11 mouse cellular contexts compared by ENCODE assay signal in genomic region chr19:5455568-5455967, GRCm38 (mm10). TPM values are rescaled to one million over a fixed set of nuclear protein-coding genes. Genes with fewer than 3 reads are reported as not detected.
A peak's percentile ranks its signal among the peaks of the same experiment; 100 is the strongest.
DNase-seq lines count a peak whose midpoint lies in the region; ATAC-seq and TF ChIP-seq lines count a peak whose summit lies in the region.
"Had no signal": no experiment of that assay in that cellular context is flagged by ENCODE, and none has a peak within 500 bp of the region (broad histone marks: within the 10 kb centered on the region; RNA-seq: fewer than 3 reads in every experiment).

No protein-coding gene starts in this region.

- peaks cover 35% of the 10 kb centered on the region for H3K4me1 ChIP-seq in heart, embryonic 12.5 days (replicated peaks)
- H3K4me1 ChIP-seq in hindbrain, embryonic 13.5 days (replicated peaks) = peaks cover 39% of the 10 kb centered on the region
- peaks cover 33% of the 10 kb centered on the region for H3K4me1 ChIP-seq in midbrain, embryonic 13.5 days (replicated peaks)

- peak overlapping the region; percentile 98 for H3K4me2 ChIP-seq in heart, embryonic 12.5 days
- H3K4me2 ChIP-seq in hindbrain, embryonic 13.5 days = peak overlapping the region; percentile 96
- H3K4me2 ChIP-seq in midbrain, embryonic 13.5 days (replicated peaks) = peak overlapping the region; percentile 99

- H3K9ac ChIP-seq in heart, embryonic 12.5 days = peak overlapping the region; percentile 94
- H3K9ac ChIP-seq in hindbrain, embryonic 13.5 days = peak overlapping the region; percentile 95
- H3K9ac ChIP-seq in midbrain, embryonic 13.5 days (replicated peaks) = peak overlapping the region; percentile 93

- TF ChIP-seq POLR2A in brain, embryonic 14.5 days (IDR thresholded peaks at IDR 0.05; ENCODE audit: borderline replicate concordance, extremely low read depth, insufficient read depth, insufficient read length, poor library complexity, severe bottlenecking) = no peak

- no peaks in the 10 kb centered on the region for H3K9me3 ChIP-seq in heart, embryonic 12.5 days (replicated peaks)
- no peaks in the 10 kb centered on the region for H3K9me3 ChIP-seq in hindbrain, embryonic 13.5 days
- H3K9me3 ChIP-seq in midbrain, embryonic 13.5 days = no peaks in the 10 kb centered on the region

- peak overlapping the region; percentile 91 for H3K27ac ChIP-seq in heart, embryonic 12.5 days (ENCODE audit: poor library complexity, severe bottlenecking)
- no peak overlapping the region for H3K27ac ChIP-seq in hindbrain, embryonic 13.5 days
- H3K27ac ChIP-seq in midbrain, embryonic 13.5 days = no peak overlapping the region

- H3K4me3 ChIP-seq in heart, embryonic 12.5 days = peak overlapping the region; percentile 89
- H3K4me3 ChIP-seq in hindbrain, embryonic 13.5 days = peak overlapping the region; percentile 77
- peak overlapping the region; percentile 79 for H3K4me3 ChIP-seq in midbrain, embryonic 13.5 days (replicated peaks)

- peaks cover 10% of the 10 kb centered on the region; the same call in 1 of the 2 replicates for H3K27me3 ChIP-seq in heart, embryonic 12.5 days (replicated peaks)
- H3K27me3 ChIP-seq in hindbrain, embryonic 13.5 days = peaks cover 27% of the 10 kb centered on the region
- peaks cover 27% of the 10 kb centered on the region for H3K27me3 ChIP-seq in midbrain, embryonic 13.5 days

- intact Hi-C loops in heart, postnatal 14 days (cut with DNase I) = no loop called here

- TF ChIP-seq CTCF in brain, embryonic 14.5 days (IDR thresholded peaks at IDR 0.05; ENCODE audit: borderline replicate concordance, extremely low read depth, insufficient read depth, insufficient read length) = no peak

- peaks cover 11% of the 10 kb centered on the region for H3K36me3 ChIP-seq in heart, embryonic 12.5 days
- H3K36me3 ChIP-seq in hindbrain, embryonic 13.5 days = peaks cover 9% of the 10 kb centered on the region
- H3K36me3 ChIP-seq in midbrain, embryonic 13.5 days = peaks cover 4% of the 10 kb centered on the region

- 49% methylated on average over 8 of the region's 8 CpGs for WGBS in heart, embryonic 12.5 days
- WGBS in hindbrain, embryonic 13.5 days = 67% methylated on average over 8 of the region's 8 CpGs
- WGBS in midbrain, embryonic 13.5 days = 63% methylated on average over 8 of the region's 8 CpGs

- no peak for ATAC-seq in heart, embryonic 12.5 days (ENCODE audit: insufficient number of reproducible peaks, low FRiP score)
- no peak for ATAC-seq in hindbrain, embryonic 13.5 days (ENCODE audit: low FRiP score)
- no peak for ATAC-seq in midbrain, embryonic 13.5 days

- no peak for DNase-seq in heart, postnatal 14 days
- DNase-seq in brain, embryonic 14.5 days (ENCODE audit: low read depth) = peak; percentile 19
- no peak for DNase-seq in gastrocnemius, adult 8-10 months (ENCODE audit: low spot score in 2 of 2)
- DNase-seq in thymus, adult 18-20 months = no peak
- no peak for DNase-seq in thymus, postnatal 0 days (ENCODE audit: low spot score)
- DNase-seq: cerebellum, adult 11 months had no signal

RNA-seq across cellular contexts. Expression of gene Ccdc85b, which starts 2.1 kb away (rescaled TPM):
- polyA plus RNA-seq in heart, embryonic 12.5 days (2016; fragmentation: Nextera tagmentation; extraction: Ambion mirVana) = 10.5 and 13.0 TPM in 2 replicates
- total RNA-seq in heart, postnatal 14 days (2021) = 10 to 100 TPM in 1 of 2 experiments, 1 to 10 TPM in 1; 10.0 to 11.2 TPM
- 9.6 and 12.1 TPM in 2 replicates for polyA plus RNA-seq in brain, embryonic 14.5 days (2012; rRNA removed)
- polyA plus RNA-seq in hindbrain, embryonic 13.5 days (2015; fragmentation: Nextera tagmentation; extraction: Ambion mirVana) = 9.6 and 10.2 TPM in 2 replicates
- 6.9 and 9.7 TPM in 2 replicates for polyA plus RNA-seq in midbrain, embryonic 13.5 days (2015; fragmentation: Nextera tagmentation; extraction: Ambion mirVana)
- total RNA-seq in gastrocnemius, adult 8-10 months (2022) = 1 to 10 TPM; 5.5 to 8.1 (median 6.3) TPM
- 7.3 and 8.2 TPM in 2 replicates for polyA plus RNA-seq in thymus, postnatal 0 days (2015; fragmentation: Nextera tagmentation; extraction: Ambion mirVana)

RNA-seq across cellular contexts. Expression of gene Fibp, which starts 4.8 kb away (rescaled TPM):
- polyA plus RNA-seq in heart, embryonic 12.5 days (2016; fragmentation: Nextera tagmentation; extraction: Ambion mirVana) = 81.9 and 85.4 TPM in 2 replicates
- total RNA-seq in heart, postnatal 14 days (2021) = 10 to 100 TPM; 55.7 to 63.2 TPM
- polyA plus RNA-seq in brain, embryonic 14.5 days (2012; rRNA removed) = 179 and 266 TPM in 2 replicates
- polyA plus RNA-seq in hindbrain, embryonic 13.5 days (2015; fragmentation: Nextera tagmentation; extraction: Ambion mirVana) = 169 and 179 TPM in 2 replicates
- polyA plus RNA-seq in midbrain, embryonic 13.5 days (2015; fragmentation: Nextera tagmentation; extraction: Ambion mirVana) = 183 and 192 TPM in 2 replicates
- total RNA-seq in gastrocnemius, adult 8-10 months (2022) = 10 to 100 TPM; 29.2 to 35.1 (median 32.8) TPM
- 104 and 112 TPM in 2 replicates for polyA plus RNA-seq in thymus, postnatal 0 days (2015; fragmentation: Nextera tagmentation; extraction: Ambion mirVana)

RNA-seq across cellular contexts. Expression of gene Fosl1, which starts 8.2 kb away (rescaled TPM):
- not detected in 2 replicates for polyA plus RNA-seq in heart, embryonic 12.5 days (2016; fragmentation: Nextera tagmentation; extraction: Ambion mirVana)
- total RNA-seq in heart, postnatal 14 days (2021) = not detected
- not detected in 2 replicates for polyA plus RNA-seq in brain, embryonic 14.5 days (2012; rRNA removed)
- 0.48 TPM in 1 of 2 replicates, not detected in the other for polyA plus RNA-seq in hindbrain, embryonic 13.5 days (2015; fragmentation: Nextera tagmentation; extraction: Ambion mirVana)
- polyA plus RNA-seq in midbrain, embryonic 13.5 days (2015; fragmentation: Nextera tagmentation; extraction: Ambion mirVana) = not detected in 2 replicates
- total RNA-seq in gastrocnemius, adult 8-10 months (2022) = not detected
- 0.47 TPM in 1 of 2 replicates, not detected in the other for polyA plus RNA-seq in thymus, postnatal 0 days (2015; fragmentation: Nextera tagmentation; extraction: Ambion mirVana)
- total RNA-seq: CH12.LX; layer of hippocampus, postnatal 10 days had no signal

RNA-seq across cellular contexts. Expression of gene Ctsw, which starts 12.7 kb away (rescaled TPM):
- 1.3 and 1.7 TPM in 2 replicates for polyA plus RNA-seq in heart, embryonic 12.5 days (2016; fragmentation: Nextera tagmentation; extraction: Ambion mirVana)
- under 1 TPM in 1 of 2 experiments, not detected in 1; 0.71 TPM for total RNA-seq in heart, postnatal 14 days (2021)
- 2.9 and 3.7 TPM in 2 replicates for polyA plus RNA-seq in brain, embryonic 14.5 days (2012; rRNA removed)
- 5.0 and 5.8 TPM in 2 replicates for polyA plus RNA-seq in hindbrain, embryonic 13.5 days (2015; fragmentation: Nextera tagmentation; extraction: Ambion mirVana)
- polyA plus RNA-seq in midbrain, embryonic 13.5 days (2015; fragmentation: Nextera tagmentation; extraction: Ambion mirVana) = 5.2 and 5.7 TPM in 2 replicates
- total RNA-seq in gastrocnemius, adult 8-10 months (2022) = not detected
- 42.8 and 43.0 TPM in 2 replicates for polyA plus RNA-seq in thymus, postnatal 0 days (2015; fragmentation: Nextera tagmentation; extraction: Ambion mirVana)

RNA-seq across cellular contexts. Expression of gene Efemp2, which starts 18.2 kb away (rescaled TPM):
- 70.3 and 70.6 TPM in 2 replicates for polyA plus RNA-seq in heart, embryonic 12.5 days (2016; fragmentation: Nextera tagmentation; extraction: Ambion mirVana)
- 10 to 100 TPM; 17.9 to 18.3 TPM for total RNA-seq in heart, postnatal 14 days (2021)
- polyA plus RNA-seq in brain, embryonic 14.5 days (2012; rRNA removed) = 47.7 and 58.5 TPM in 2 replicates
- polyA plus RNA-seq in hindbrain, embryonic 13.5 days (2015; fragmentation: Nextera tagmentation; extraction: Ambion mirVana) = 45.6 and 48.7 TPM in 2 replicates
- 31.8 and 33.4 TPM in 2 replicates for polyA plus RNA-seq in midbrain, embryonic 13.5 days (2015; fragmentation: Nextera tagmentation; extraction: Ambion mirVana)
- total RNA-seq in gastrocnemius, adult 8-10 months (2022) = 1 to 10 TPM; 3.2 to 6.1 (median 3.8) TPM
- 26.5 and 27.9 TPM in 2 replicates for polyA plus RNA-seq in thymus, postnatal 0 days (2015; fragmentation: Nextera tagmentation; extraction: Ambion mirVana)
